Mouse (Mus musculus): ENCODE data around the gene AC170998.1.

- no peak for TF ChIP-seq CTCF (IDR thresholded peaks at IDR 0.05; ENCODE audit: extremely low read depth, insufficient read depth, low read length)
- TF ChIP-seq POLR2A (IDR thresholded peaks at IDR 0.05; ENCODE audit: extremely low read depth, insufficient read depth, low read length) = no peak
Measured at GRCm38 (mm10) chr17:28745773-28746172, 19.9 kb downstream of the AC170998.1 start.

Data from cortical plate, adult 2 months (tissue).